Mouse (Mus musculus): ENCODE data around the gene Tmem53.

DNA sequence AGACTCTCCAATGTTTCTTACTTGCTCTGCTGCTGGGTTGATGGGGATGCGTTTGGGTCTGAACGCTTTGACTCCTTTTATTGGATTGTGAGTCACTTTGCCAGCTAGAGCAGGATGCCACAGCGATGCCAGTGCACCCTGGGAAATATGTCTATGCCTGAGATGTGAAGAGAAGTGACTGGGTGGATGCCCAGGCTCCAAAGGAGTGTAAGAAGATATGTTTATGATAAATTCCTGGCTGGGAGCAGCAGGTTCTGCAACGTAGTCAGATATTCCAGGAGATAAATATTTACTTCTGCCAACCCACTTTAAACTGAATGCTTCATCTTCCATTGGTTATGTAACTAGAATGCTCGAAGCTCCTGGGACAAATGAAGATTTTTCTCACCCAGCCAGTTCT lies 34.7 kb upstream of the Tmem53 start:
- TF ChIP-seq POLR2A (IDR thresholded peaks at IDR 0.05; ENCODE audit: low read depth, low read length), result no peak
- TF ChIP-seq CTCF (IDR thresholded peaks at IDR 0.05; ENCODE audit: borderline replicate concordance, insufficient read depth, low read length), result no peak
